Mouse (Mus musculus): ENCODE data around the gene Plau. TPM values are rescaled to one million over a fixed set of nuclear protein-coding genes. Genes with fewer than 3 reads are reported as not detected.
A peak's percentile ranks its signal among the peaks of the same experiment; 100 is the strongest.

Plau gene
- total RNA-seq, 1 experiment from 2014 or later = 60.1 TPM

- DNase-seq = peak; percentile 66
Observed at GRCm38 (mm10) chr14:20806116-20806840, 30.2 kb upstream of the Plau start.

DNA sequence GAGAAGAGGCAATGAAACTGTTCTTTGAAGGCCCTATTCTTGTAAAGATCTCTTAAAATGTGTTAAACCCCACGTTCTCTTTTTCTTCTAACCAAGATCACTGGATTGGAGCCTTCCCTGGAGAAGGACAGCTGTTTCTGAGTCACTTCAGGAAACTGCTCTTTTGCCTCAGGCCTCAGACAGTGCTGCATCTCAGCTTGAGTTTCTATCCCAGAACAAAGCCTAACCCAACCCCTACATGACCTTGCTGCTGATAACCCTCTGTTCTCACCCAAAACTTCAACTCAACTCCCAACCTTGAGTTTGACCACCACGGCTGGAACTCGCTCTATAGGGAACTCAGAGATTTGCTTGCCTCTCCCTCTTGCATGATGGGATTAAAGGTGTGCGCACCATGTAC, 27.1 kb upstream of the Plau start:
- no peak for DNase-seq

GRCm38 (mm10) chr14:20809820-20810219, 26.6 kb upstream of the Plau start:
- no peak for DNase-seq

DNA sequence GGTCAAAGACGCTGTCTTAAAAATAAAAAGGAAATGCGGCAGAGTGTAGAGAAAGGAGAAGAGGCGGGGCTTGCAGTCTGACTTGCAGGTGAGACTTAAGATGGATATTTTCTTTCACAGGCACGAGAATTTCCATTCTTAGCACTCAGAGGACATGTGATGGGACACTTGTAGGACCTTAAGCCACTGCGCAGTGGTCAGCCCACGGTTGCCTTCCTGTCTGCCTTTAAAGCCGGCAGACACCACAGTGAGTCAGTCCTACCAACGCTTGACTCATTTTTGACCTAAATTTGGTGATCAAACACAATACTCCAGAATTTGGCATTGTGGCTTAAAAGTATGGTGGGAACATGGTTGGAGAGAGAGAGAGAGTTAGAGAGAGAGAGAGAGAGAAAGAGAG, 25.2 kb upstream of the Plau start:
- no peak for DNase-seq

DNA sequence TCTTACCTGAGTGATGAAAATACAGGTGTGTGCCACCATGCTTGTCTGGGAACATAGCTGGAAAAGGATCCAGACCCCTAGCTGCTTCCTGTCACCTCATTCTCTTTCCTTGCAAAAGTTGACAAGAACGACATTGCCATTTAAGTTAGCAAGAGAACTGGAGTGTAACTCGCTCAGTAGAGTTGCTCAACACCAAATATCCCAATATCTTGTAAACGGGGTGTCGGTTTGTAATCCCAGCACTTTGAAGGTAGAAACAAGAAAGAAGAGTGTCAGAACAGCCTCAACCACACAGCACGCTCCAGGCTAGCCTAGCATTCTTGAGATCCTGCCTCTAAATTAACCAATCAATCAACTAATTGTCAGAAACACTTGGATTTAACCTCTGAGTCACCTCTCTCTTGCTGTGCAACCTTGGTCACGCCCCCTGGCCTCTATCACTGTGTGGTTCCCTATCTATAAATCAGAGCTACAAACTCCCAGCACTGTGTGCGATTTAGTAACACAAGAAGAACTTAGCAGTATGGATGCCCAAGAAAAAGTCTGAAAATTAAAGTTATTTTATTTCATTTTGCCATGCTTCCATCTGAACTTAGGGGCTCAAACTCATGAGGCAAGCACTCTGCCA, 24.6 kb upstream of the Plau start:
- peak; percentile 63 for DNase-seq

GRCm38 (mm10) chr14:20815448-20815847, 21.0 kb upstream of the Plau start:
- no peak for DNase-seq

- no peak for DNase-seq
Observed at GRCm38 (mm10) chr14:20824517-20824916, 11.9 kb upstream of the Plau start.

DNA sequence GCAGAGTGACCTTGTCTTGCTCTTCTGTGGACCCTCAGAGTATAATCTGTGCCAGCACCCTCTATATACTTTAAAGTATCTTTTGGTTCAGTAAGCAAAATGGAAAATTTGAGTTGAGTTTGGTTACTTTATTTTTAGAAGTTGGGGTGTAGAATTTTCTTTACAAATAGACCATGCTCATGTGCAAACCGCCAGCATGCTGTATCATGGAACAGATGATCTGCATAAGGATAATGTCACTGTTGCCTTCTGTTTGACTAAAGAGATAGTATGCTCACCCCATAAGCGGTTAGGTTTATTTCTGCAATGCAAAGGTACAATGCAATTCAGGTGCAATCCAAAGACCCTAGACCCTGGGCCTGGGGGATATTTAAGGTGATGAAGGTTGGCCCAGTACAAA, 10.9 kb upstream of the Plau start:
- no peak for DNase-seq

- DNase-seq = no peak
Observed at GRCm38 (mm10) chr14:20827061-20827460, 9.4 kb upstream of the Plau start.

GRCm38 (mm10) chr14:20827491-20827890, 9.0 kb upstream of the Plau start:
- DNase-seq = no peak

DNA sequence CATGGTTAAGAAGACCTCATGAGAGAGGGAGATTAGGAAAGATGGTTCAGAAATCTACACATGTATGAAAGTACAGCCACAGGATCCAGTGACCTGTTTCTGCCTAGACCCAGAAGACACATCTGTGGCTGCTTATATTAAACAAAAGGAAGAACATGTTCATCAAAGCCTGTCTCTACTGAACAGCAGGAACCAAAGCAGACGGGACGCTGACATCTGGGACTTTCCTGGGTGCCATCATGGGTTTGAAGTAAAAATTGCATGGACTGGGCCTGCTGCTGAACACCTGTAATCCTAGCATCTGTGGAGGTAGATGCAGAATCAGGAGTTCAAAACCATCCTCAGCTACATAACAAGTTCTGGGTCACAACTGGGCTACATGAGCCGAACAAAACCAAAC, 7.9 kb upstream of the Plau start:
- DNase-seq = no peak

GRCm38 (mm10) chr14:20829523-20830366, 6.7 kb upstream of the Plau start:
- no peak for DNase-seq

DNA sequence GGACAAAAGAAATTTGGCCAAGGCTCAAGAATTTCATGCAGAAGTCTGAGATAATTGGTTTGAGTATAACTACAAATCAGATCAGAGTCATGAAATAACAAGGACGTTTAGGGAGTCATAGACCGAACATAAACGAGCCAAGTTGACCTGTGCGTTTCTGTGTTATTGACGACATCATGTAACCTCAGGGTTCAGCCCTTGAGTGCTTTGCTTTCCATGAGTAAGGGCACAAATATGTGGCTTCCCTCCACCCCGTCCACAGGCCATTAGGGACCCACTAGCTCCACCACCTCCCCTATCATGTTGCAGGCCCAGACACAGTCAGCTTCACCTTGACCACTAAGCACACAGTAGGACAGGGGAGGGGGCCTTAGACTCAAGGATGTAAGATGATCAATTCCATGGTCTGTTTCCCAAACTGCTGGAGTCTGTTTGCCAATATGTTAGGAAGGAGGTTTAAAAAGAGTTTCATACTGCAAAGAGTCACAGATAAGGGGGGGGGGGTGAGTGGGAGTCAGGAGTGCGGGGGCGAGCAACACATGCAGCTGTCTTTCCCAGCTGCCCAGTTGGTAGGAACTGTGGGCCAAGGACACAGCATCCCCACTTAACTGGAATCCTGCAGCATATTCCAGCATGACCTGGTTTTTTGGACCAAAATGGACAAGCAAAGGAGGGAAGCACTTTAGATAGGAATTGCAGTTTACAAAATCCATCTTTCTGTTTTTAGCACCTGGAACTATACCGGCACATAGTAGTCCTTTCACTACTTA, 5.1 kb upstream of the Plau start:
- DNase-seq = peak; percentile 48

- DNase-seq = no peak
Observed at GRCm38 (mm10) chr14:20831915-20832314, 4.5 kb upstream of the Plau start.

GRCm38 (mm10) chr14:20833525-20833924, 2.9 kb upstream of the Plau start:
- no peak for DNase-seq

DNA sequence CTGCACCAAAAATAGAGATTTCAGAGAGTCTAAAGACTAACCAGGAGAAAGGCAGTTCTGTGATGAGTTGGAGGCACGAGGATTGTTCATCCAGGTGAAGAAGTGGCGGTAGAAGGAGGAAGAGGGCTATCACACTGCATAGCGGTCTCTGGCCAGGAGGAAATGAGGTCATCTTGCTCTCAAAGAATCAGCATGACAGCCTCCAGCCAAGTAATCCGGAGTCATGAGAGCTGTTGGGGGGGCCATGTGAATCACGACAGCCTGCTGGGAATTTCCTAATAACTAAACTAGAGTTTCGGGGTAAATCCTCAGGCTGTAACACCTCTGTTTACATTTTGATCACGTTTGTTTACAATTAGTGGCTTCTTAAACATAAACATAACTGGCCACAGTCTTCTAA, 2.3 kb upstream of the Plau start:
- no peak for DNase-seq

GRCm38 (mm10) chr14:20836905-20837376, 481 bp downstream of the Plau start:
- peak; percentile 21 for DNase-seq

DNA sequence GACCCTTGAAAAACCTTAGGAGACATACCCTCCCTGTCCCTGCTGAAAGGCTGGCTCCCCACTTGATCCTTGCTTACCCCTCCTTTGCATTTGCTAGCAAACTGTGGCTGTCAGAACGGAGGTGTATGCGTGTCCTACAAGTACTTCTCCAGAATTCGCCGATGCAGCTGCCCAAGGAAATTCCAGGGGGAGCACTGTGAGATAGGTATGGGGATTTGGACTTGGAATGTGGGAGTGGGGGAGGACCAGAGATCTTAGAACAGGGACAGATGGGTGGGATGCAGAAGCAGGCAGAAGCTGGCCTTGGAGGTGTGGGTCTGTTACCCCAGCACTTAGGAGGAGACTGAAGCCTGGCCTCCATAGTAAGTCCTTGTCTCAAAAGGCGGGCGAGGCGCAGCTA, 1.2 kb downstream of the Plau start:
- no peak for DNase-seq

GRCm38 (mm10) chr14:20841526-20841925, 5.1 kb downstream of the Plau start:
- no peak for DNase-seq

GRCm38 (mm10) chr14:20842629-20843028, 6.2 kb downstream of the Plau start:
- no peak for DNase-seq

GRCm38 (mm10) chr14:20844126-20844525, 7.7 kb downstream of the Plau start:
- no peak for DNase-seq

Data from adrenal gland, postnatal 14 days (tissue).